Mouse (Mus musculus): Measurements from ENCODE around the gene Fank1. TPM values are rescaled to one million over a fixed set of nuclear protein-coding genes. Genes with fewer than 3 reads are reported as not detected.
A peak's percentile ranks its signal among the peaks of the same experiment; 100 is the strongest.

The Fank1 gene
- total RNA-seq, 2 experiments from 2014 or later: 2.0 to 2.5 TPM

DNA sequence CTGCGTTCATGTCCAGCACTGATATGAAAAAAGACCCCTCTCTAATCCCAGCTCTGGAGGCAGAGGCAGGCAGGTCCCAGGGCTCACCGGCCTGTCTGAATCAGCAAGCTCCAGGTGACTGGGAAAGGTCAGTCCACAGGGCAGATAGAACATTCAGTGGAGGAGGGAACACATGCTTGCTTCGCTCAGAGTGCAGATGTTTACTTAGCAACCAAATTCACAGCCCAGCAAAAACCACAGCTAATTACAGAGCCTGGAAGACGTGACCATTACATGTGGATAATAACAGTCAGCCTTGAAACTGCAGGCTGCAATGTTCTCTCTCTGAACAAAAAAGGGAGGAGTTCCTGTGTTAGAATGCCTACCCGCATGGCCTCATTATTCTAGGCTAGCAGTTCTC is 26.0 kb upstream of the Fank1 start:
- Histone ChIP-seq H3K4me3 (no peak overlapping the region), H3K27ac (peak overlapping the region; percentile 64; the same call in 1 of the 2 replicates)
- no peak for DNase-seq (ENCODE audit: low spot score in 2 of 2)
- no peak for TF ChIP-seq CTCF (conservative IDR thresholded peaks at IDR 0.05)

GRCm38 (mm10) chr7:133751163-133751562 is 25.5 kb upstream of the Fank1 start:
- Histone ChIP-seq H3K4me3 (no peak overlapping the region), H3K27ac (peak overlapping the region; percentile 64; the same call in 1 of the 2 replicates)
- no peak for TF ChIP-seq CTCF (conservative IDR thresholded peaks at IDR 0.05)
- no peak for DNase-seq (ENCODE audit: low spot score in 2 of 2)

DNA sequence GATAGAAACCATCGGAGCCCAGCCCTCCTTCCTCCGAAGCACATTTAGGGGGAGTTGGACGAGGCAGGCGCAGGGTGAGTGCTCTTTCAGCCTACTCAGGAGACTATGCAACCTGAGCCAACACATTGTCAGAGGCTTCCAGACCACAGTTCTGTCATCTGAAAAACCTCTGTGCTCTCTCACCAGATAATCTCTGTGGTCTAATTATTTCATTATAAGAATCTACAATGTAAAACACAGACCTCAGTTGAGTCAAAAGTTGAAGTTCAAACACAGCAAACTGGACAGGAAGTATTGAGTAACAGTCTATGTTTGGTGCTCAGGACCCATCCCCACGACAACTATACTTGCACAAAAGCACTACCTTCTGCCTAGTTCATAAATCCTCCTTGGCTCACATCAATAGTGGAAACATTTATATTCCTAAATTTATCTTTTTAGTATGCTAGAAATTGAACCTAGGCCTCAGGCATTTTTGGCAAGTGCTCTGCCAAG is 18.7 kb upstream of the Fank1 start:
- TF ChIP-seq CTCF (conservative IDR thresholded peaks at IDR 0.05): no peak
- Histone ChIP-seq H3K4me3 (no peak overlapping the region), H3K27ac (peak overlapping the region; percentile 39)
- no peak for DNase-seq (ENCODE audit: low spot score in 2 of 2)

DNA sequence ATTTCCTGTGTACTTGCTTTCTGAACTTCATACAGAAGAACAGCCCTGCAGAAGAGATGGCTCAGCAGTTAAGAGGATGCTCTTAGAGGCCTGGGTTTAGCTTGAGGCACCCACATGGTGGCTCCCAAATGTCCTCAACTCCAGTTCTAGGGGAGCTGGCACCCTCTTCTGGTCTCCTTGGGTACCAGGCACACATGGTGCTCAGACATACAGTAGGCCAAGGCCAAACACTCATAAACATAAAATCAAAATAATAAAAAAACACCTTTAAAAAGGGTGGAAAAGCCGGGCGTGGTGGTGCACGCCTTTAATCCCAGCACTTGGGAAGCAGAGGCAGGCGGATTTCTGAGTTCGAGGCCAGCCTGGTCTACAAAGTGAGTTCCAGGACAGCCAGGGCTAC is 17.9 kb upstream of the Fank1 start:
- Histone ChIP-seq H3K4me3 (no peak overlapping the region), H3K27ac (peak overlapping the region; percentile 39)
- peak; percentile 53 for TF ChIP-seq CTCF (conservative IDR thresholded peaks at IDR 0.05)
- DNase-seq (ENCODE audit: low spot score in 2 of 2): no peak

- no peak for TF ChIP-seq CTCF (conservative IDR thresholded peaks at IDR 0.05)
- Histone ChIP-seq H3K4me3 (peak overlapping the region; percentile 43), H3K27ac (peak overlapping the region; percentile 83)
- DNase-seq (ENCODE audit: low spot score in 2 of 2): peak in 1 of 2 experiments; percentile 42
These were observed 16.9 kb upstream of the Fank1 start for GRCm38 (mm10) chr7:133759611-133760353.

DNA sequence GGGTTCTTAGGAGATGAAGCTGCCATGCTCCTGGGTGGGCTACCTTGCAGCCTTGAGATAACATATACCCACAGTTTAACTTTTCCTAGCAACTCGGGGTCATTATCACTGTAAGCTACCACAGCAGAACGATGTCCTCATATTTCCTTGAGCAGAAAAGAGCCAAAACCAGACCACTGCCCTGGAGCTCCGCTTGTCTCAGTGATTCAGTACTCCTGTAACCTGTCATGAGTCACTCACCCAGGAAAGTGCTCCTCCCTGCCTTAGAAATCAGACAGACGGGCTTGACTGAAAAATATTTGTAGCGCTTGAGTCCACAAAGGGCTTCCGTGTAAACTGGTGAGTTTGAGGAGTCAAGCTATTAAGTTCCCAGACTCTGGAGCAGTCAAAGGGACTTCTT is 14.0 kb upstream of the Fank1 start:
- no peak for TF ChIP-seq CTCF (conservative IDR thresholded peaks at IDR 0.05)

GRCm38 (mm10) chr7:133764425-133764824 is 12.2 kb upstream of the Fank1 start:
- Histone ChIP-seq H3K4me3 (no peak overlapping the region), H3K27ac (no peak overlapping the region)
- no peak for DNase-seq (ENCODE audit: low spot score in 2 of 2)
- TF ChIP-seq CTCF (conservative IDR thresholded peaks at IDR 0.05): no peak

More for the DNA sequence above, 14.0 kb upstream of the Fank1 start:
- H3K4me3 ChIP-seq: no peak overlapping the region
- no peak overlapping the region for H3K27ac ChIP-seq
- DNase-seq (ENCODE audit: low spot score in 2 of 2): no peak

DNA sequence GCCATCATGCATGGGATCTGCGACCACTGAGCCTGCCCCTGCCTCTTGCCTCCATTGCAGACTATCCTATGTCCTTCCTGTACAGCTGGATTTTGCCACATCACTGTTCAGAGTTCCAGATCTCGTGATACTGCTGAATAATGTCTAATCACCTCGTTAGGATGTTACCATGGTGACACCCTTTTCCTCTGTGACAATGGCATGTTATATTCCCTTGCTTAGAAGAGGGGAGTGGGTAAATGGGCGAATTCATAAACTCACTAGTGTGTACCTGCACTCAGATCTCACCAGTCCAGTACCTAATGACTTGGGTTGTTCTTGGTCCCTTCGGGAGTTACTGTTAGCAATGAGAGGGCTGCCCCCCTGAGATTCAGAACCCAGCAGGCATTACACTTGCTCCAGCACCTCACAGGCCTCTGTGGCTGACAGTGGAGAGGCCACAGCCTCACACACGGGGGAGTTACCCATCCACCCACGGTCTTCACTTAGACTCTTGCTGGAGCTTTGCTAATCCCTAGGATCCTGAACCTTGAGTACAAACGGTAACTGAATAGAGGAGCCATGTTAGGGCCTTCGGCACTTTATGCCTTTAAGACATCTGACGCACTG is 11.3 kb upstream of the Fank1 start:
- no peak for DNase-seq (ENCODE audit: low spot score in 2 of 2)
- no peak overlapping the region for H3K4me3 ChIP-seq
- H3K27ac ChIP-seq: peak overlapping the region; percentile 3; the same call in 1 of the 2 replicates
- no peak for TF ChIP-seq CTCF (conservative IDR thresholded peaks at IDR 0.05)

DNA sequence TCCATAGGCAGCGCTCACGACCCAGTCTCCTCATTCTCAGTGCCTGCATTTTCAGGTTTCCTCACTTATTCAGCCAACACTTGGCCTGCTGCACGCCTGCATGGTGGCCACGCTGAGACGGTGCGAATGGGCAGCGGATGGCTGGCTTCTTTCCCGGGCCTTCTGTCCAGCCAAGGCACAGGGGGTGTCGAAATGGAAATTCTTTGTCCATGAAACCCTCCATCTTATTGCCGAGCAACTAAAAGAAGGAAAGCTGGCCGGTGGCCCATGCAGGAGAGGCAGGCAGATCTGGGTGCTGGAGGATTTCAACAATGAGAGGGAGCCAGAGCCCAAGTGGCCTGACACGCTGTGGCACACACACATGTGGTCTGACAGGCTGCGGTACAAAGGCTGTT is 10.8 kb upstream of the Fank1 start:
- no peak for TF ChIP-seq CTCF (conservative IDR thresholded peaks at IDR 0.05)
- Histone ChIP-seq H3K4me3 (no peak overlapping the region), H3K27ac (peak overlapping the region; percentile 3)
- peak; percentile 67 to 71 for DNase-seq (ENCODE audit: low spot score in 2 of 2)

DNA sequence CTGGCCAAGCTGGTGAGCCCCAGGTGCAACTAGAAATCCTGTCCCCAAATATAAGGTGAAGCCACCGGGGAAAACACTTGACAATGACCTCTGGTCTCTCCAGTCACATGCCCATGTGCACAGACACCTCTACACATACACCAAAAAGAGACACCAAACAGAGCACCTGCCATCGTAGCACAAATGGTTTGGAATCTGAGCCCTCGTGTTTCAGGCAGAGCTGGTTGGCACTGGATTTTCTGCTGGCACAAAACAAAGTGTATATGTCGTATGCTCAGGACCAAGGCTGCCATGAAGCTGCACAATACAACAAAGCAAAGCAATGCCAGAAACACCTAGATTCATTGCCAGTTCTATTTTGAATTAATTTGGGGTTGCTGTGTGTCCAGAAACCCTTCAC is 8.6 kb upstream of the Fank1 start:
- no peak for DNase-seq (ENCODE audit: low spot score in 2 of 2)
- Histone ChIP-seq H3K27ac (peak overlapping the region; percentile 77), H3K4me3 (no peak overlapping the region)
- no peak for TF ChIP-seq CTCF (conservative IDR thresholded peaks at IDR 0.05)

DNA sequence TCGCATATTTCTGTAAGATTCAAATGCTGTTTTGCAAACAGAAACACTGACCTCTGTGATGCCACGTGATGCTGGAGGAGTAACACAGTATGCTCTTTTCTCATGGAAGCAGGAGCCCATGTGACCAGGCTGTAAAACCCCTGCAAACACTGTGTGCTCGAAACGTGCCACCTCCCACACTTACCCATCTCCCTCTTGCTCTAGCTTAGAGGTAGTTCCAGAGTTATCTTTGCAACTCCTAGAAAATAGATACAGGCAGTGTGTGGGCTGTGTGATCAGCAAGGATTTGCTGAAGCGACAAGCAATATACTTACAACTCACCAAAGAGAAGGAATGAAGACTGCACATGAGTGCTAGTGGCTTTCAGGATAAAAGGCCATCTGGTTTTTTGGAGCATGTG is 8.1 kb upstream of the Fank1 start:
- TF ChIP-seq CTCF (conservative IDR thresholded peaks at IDR 0.05): no peak
- peak overlapping the region; percentile 77 for H3K27ac ChIP-seq
- H3K4me3 ChIP-seq: no peak overlapping the region
- no peak for DNase-seq (ENCODE audit: low spot score in 2 of 2)

GRCm38 (mm10) chr7:133775179-133775578 is 1.5 kb upstream of the Fank1 start:
- DNase-seq (ENCODE audit: low spot score in 2 of 2): no peak
- Histone ChIP-seq H3K4me3 (peak overlapping the region; percentile 96), H3K27ac (peak overlapping the region; percentile 48; the same call in 1 of the 2 replicates)
- TF ChIP-seq CTCF (conservative IDR thresholded peaks at IDR 0.05): no peak

GRCm38 (mm10) chr7:133775796-133776625 is 650 bp upstream of the Fank1 start:
- no peak for TF ChIP-seq CTCF (conservative IDR thresholded peaks at IDR 0.05)

More at GRCm38 (mm10) chr7:133775796-133776625, 650 bp upstream of the Fank1 start:
- Histone ChIP-seq H3K4me3 (peak overlapping the region; percentile 96), H3K27ac (peak overlapping the region; percentile 93)
- DNase-seq (ENCODE audit: low spot score in 2 of 2): no peak

All from layer of hippocampus, adult 2 months (tissue).